Mouse (Mus musculus): ENCODE data around the gene Ubxn7. TPM values are rescaled to one million over a fixed set of nuclear protein-coding genes. Genes with fewer than 3 reads are reported as not detected.

The Ubxn7 gene
- polyA plus RNA-seq, 1 experiment from 2014 or later = 30.4 TPM

DNA sequence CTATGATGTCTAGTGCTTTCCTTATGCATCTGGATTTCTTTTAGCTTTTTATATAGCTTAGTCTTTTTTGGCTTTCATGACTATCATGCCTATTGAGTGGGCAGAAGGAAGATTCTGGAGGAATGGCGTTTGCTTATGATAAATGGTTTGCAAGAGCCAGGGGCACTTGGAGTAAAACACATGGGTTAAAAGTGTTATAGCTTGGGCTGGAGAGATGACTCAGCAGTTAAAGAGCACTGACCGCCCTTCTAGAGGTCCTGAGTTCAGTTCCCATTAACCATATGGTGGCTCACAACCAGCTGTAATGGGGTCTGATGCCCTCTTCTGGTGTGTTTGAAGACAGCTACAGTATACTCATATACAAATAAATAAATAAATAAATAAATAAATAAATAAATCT is 31.5 kb downstream of the Ubxn7 start:
- H3K4me1 ChIP-seq (replicated peaks; ENCODE audit: control insufficient read depth, insufficient read depth, low read length) = no peaks in the 10 kb centered on the region
- no peaks in the 10 kb centered on the region for H3K27me3 ChIP-seq (replicated peaks; ENCODE audit: control insufficient read depth, insufficient read depth, low read length)
- H3K4me3 ChIP-seq (replicated peaks; ENCODE audit: low read length) = no peak overlapping the region
- H3K27ac ChIP-seq (ENCODE audit: low read length) = no peak overlapping the region
- H3K9me3 ChIP-seq (ENCODE audit: control insufficient read depth, low read length) = no peaks in the 10 kb centered on the region
- peaks cover 3% of the 10 kb centered on the region for H3K36me3 ChIP-seq (ENCODE audit: control insufficient read depth, insufficient read depth)
- ATAC-seq = no peak
- no peak overlapping the region for H3K9ac ChIP-seq (replicated peaks; ENCODE audit: low read depth, low read length)
- 94% methylated on average over 2 of the region's 2 CpGs for WGBS
- no peak overlapping the region for H3K4me2 ChIP-seq (ENCODE audit: low read length)

DNA sequence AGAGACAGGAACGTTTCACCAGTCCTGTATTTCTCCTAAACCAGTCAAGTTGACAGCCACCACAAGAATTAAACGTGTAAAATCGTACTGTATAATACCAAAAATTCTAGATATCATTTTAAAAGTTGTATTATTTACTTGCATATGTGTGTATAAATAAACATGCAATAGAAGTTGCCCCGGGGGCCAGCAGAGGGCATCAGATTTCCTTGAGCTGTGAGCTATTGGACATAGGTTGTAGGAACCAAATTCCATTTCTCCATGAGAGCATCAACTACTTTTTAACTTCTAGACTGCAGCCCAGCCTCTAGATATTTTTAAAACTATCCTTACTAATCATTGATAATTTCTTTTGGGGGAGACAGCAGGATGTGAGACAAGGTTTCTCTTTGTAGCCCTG is 39.3 kb downstream of the Ubxn7 start:
- Histone ChIP-seq H3K4me1 (replicated peaks; ENCODE audit: control insufficient read depth, insufficient read depth, low read length) (no peaks in the 10 kb centered on the region), H3K9me3 (ENCODE audit: control insufficient read depth, low read length) (no peaks in the 10 kb centered on the region), H3K36me3 (ENCODE audit: control insufficient read depth, insufficient read depth) (peaks cover 10% of the 10 kb centered on the region; the same call in 1 of the 2 replicates), H3K27me3 (replicated peaks; ENCODE audit: control insufficient read depth, insufficient read depth, low read length) (no peaks in the 10 kb centered on the region), H3K27ac (ENCODE audit: low read length) (no peak overlapping the region), H3K4me2 (ENCODE audit: low read length) (no peak overlapping the region), H3K4me3 (replicated peaks; ENCODE audit: low read length) (no peak overlapping the region), H3K9ac (replicated peaks; ENCODE audit: low read depth, low read length) (no peak overlapping the region)
- ATAC-seq = no peak
- WGBS = 86% methylated on average over 4 of the region's 4 CpGs

DNA sequence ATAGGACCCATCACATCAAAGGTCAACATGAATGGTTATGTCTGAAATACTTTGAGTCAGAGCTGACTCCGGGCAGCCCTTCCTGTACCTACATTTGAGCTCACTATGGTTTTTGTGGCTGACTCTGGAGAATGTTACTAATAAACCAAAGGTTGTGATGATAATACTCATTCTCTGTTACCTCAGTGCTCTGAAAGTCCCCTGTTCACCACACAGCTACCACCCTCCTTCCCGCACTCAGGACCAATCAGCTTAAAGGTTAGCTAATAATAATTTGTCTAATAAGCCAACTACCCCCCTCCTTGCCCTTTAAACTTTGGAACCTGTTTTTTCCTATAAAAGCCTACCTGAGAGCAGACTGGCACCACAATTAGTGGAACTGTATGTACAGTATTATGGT is 47.5 kb downstream of the Ubxn7 start:
- Histone ChIP-seq H3K9me3 (ENCODE audit: control insufficient read depth, low read length) (no peaks in the 10 kb centered on the region), H3K27me3 (replicated peaks; ENCODE audit: control insufficient read depth, insufficient read depth, low read length) (no peaks in the 10 kb centered on the region), H3K4me1 (replicated peaks; ENCODE audit: control insufficient read depth, insufficient read depth, low read length) (no peaks in the 10 kb centered on the region), H3K4me2 (ENCODE audit: low read length) (no peak overlapping the region), H3K4me3 (replicated peaks; ENCODE audit: low read length) (no peak overlapping the region), H3K9ac (replicated peaks; ENCODE audit: low read depth, low read length) (no peak overlapping the region), H3K36me3 (ENCODE audit: control insufficient read depth, insufficient read depth) (peaks cover 41% of the 10 kb centered on the region), H3K27ac (ENCODE audit: low read length) (no peak overlapping the region)
- 96% methylated on average over 2 of the region's 2 CpGs for WGBS
- no peak for ATAC-seq

DNA sequence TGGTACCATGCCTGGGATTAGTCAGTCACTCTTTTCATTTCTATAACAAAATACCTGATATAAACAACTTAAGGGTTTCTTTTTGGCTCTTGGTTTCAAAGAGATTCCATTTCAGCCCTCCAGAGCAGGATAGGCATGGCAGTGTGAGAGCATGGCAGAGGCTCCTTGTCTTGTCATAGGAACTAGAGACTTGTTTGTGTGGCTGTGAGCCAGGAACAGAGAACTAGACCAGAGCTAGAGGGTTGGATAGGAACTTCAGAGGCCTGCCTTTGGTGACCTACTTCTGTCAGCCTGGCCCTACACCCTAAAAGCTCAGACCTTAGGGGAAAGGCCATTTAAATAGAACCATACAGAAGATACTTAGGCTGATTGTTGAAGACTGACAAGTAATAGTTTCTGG is 50.8 kb downstream of the Ubxn7 start:
- H3K27me3 ChIP-seq (replicated peaks; ENCODE audit: control insufficient read depth, insufficient read depth, low read length) = no peaks in the 10 kb centered on the region
- H3K4me3 ChIP-seq (replicated peaks; ENCODE audit: low read length) = no peak overlapping the region
- no peak overlapping the region for H3K27ac ChIP-seq (ENCODE audit: low read length)
- no peak for ATAC-seq
- no peaks in the 10 kb centered on the region for H3K9me3 ChIP-seq (ENCODE audit: control insufficient read depth, low read length)
- H3K4me1 ChIP-seq (replicated peaks; ENCODE audit: control insufficient read depth, insufficient read depth, low read length) = no peaks in the 10 kb centered on the region
- H3K4me2 ChIP-seq (ENCODE audit: low read length) = no peak overlapping the region
- no peak overlapping the region for H3K9ac ChIP-seq (replicated peaks; ENCODE audit: low read depth, low read length)
- peaks cover 41% of the 10 kb centered on the region for H3K36me3 ChIP-seq (ENCODE audit: control insufficient read depth, insufficient read depth)

DNA sequence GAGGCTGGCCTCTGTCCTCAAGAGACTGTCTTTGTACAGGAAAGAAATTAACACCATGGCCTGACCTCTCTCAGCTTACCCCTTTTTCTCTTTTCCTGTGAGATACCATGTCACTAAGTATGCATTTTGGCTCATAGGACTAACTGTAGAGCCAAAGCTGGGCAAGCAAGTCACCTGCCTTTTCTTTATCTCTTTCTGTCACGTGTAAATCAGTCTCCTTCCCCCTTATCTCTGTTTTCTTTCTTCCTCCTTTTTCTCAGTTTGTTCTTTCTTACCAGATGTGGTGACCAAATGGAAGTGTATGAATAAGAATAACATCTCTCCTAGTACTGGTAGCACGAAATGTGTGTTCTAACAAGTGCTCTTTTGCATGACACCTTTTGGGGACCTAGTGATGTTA is 52.8 kb downstream of the Ubxn7 start:
- H3K27me3 ChIP-seq (replicated peaks; ENCODE audit: control insufficient read depth, insufficient read depth, low read length) = no peaks in the 10 kb centered on the region
- ATAC-seq = no peak
- no peaks in the 10 kb centered on the region for H3K4me1 ChIP-seq (replicated peaks; ENCODE audit: control insufficient read depth, insufficient read depth, low read length)
- H3K4me2 ChIP-seq (ENCODE audit: low read length) = no peak overlapping the region
- peaks cover 29% of the 10 kb centered on the region for H3K36me3 ChIP-seq (ENCODE audit: control insufficient read depth, insufficient read depth)
- no peak overlapping the region for H3K4me3 ChIP-seq (replicated peaks; ENCODE audit: low read length)
- 91% methylated on average over 2 of the region's 2 CpGs for WGBS
- H3K27ac ChIP-seq (ENCODE audit: low read length) = no peak overlapping the region
- no peaks in the 10 kb centered on the region for H3K9me3 ChIP-seq (ENCODE audit: control insufficient read depth, low read length)
- H3K9ac ChIP-seq (replicated peaks; ENCODE audit: low read depth, low read length) = no peak overlapping the region

DNA sequence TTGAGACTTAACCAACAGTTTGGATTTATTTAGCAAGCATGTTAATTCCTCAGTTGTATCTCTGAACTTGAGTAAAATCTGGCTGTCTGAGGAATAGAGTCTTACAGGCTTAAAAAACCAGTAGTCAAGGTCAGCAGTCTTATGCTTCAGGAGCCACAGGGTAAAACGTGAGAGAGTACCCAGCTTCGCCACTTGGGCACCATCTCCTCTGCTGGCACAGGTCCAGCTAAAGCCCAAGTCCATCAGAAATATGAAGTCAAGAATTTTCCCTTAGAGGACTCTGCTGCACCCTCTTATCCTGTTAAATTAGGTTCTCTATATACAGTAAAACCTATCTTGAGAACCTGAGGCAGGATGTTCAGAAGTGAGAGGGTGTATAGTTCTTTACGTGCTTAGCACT is 54.8 kb downstream of the Ubxn7 start:
- no peaks in the 10 kb centered on the region for H3K9me3 ChIP-seq (ENCODE audit: control insufficient read depth, low read length)
- ATAC-seq = no peak
- H3K4me3 ChIP-seq (replicated peaks; ENCODE audit: low read length) = no peak overlapping the region
- H3K27me3 ChIP-seq (replicated peaks; ENCODE audit: control insufficient read depth, insufficient read depth, low read length) = no peaks in the 10 kb centered on the region
- WGBS = 83% methylated on average over 3 of the region's 3 CpGs
- H3K4me2 ChIP-seq (ENCODE audit: low read length) = no peak overlapping the region
- H3K27ac ChIP-seq (ENCODE audit: low read length) = no peak overlapping the region
- no peak overlapping the region for H3K9ac ChIP-seq (replicated peaks; ENCODE audit: low read depth, low read length)
- no peaks in the 10 kb centered on the region for H3K4me1 ChIP-seq (replicated peaks; ENCODE audit: control insufficient read depth, insufficient read depth, low read length)
- peaks cover 23% of the 10 kb centered on the region for H3K36me3 ChIP-seq (ENCODE audit: control insufficient read depth, insufficient read depth)

DNA sequence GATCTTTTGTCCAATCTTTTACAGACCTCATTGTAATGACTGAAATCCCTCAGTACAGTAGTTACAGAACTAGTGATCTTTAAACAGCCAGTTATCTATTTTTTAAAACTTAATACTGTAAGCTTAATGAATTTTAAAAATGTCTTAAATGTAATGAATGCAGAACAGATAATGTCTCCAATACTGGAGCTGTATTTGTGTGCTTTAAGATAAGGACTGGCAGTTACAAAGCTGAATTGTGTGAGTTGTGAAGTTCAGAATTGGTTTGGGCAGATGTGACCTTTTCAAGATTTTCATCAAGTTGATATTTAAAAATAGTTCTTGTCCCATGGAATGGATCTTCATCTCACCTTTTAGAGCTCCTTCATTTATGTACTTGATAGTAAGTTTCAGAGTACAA is 57.0 kb downstream of the Ubxn7 start:
- no peaks in the 10 kb centered on the region for H3K9me3 ChIP-seq (ENCODE audit: control insufficient read depth, low read length)
- H3K36me3 ChIP-seq (ENCODE audit: control insufficient read depth, insufficient read depth) = peaks cover 17% of the 10 kb centered on the region
- H3K4me1 ChIP-seq (replicated peaks; ENCODE audit: control insufficient read depth, insufficient read depth, low read length) = no peaks in the 10 kb centered on the region
- H3K27ac ChIP-seq (ENCODE audit: low read length) = no peak overlapping the region
- no peak for ATAC-seq
- H3K9ac ChIP-seq (replicated peaks; ENCODE audit: low read depth, low read length) = no peak overlapping the region
- no peaks in the 10 kb centered on the region for H3K27me3 ChIP-seq (replicated peaks; ENCODE audit: control insufficient read depth, insufficient read depth, low read length)
- no peak overlapping the region for H3K4me3 ChIP-seq (replicated peaks; ENCODE audit: low read length)
- H3K4me2 ChIP-seq (ENCODE audit: low read length) = no peak overlapping the region

DNA sequence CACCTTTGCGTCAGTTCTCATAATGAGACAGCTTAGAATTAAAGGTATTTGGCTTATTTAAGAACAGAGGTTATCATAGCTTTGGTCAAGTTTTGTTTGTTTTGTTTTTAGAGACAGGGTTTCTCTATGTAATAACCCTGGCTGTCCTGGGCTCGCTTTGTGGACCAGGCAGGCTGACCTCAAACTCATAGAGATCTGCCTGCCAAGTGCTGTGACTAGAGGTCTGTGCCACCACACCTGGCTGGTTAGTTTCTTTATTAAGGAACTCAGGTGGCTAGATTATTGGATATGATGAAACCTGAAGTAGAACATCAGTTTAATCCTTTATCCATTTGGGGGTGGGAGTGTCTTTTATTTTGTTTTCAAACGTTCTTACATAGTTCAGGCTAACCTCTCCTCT is 57.8 kb downstream of the Ubxn7 start:
- H3K4me1 ChIP-seq (replicated peaks; ENCODE audit: control insufficient read depth, insufficient read depth, low read length) = no peaks in the 10 kb centered on the region
- no peak overlapping the region for H3K4me3 ChIP-seq (replicated peaks; ENCODE audit: low read length)
- 94% methylated on average over 3 of the region's 3 CpGs for WGBS
- no peak overlapping the region for H3K4me2 ChIP-seq (ENCODE audit: low read length)
- H3K9me3 ChIP-seq (ENCODE audit: control insufficient read depth, low read length) = no peaks in the 10 kb centered on the region
- H3K9ac ChIP-seq (replicated peaks; ENCODE audit: low read depth, low read length) = no peak overlapping the region
- H3K27ac ChIP-seq (ENCODE audit: low read length) = no peak overlapping the region
- no peaks in the 10 kb centered on the region for H3K27me3 ChIP-seq (replicated peaks; ENCODE audit: control insufficient read depth, insufficient read depth, low read length)
- peaks cover 14% of the 10 kb centered on the region for H3K36me3 ChIP-seq (ENCODE audit: control insufficient read depth, insufficient read depth)
- no peak for ATAC-seq

DNA sequence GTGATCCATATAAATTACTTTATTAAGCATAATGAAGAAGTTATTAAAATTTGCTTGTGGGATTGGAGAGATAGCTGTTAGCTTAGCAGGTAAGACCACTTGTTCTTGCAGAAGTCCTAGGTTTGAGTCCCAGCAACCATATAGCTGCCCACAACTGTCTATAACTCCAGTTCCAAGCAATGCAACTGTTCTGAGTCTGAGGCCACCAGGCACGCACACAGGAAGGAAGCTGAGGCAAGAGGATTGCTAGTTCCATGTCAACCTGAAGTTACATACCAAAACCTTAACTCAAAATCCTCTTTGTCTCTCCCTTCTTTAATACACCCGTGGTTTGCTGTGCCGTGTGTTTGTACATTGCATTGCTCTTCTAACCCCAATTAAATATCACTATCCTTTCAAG is 58.8 kb downstream of the Ubxn7 start:
- WGBS = 95% methylated on average over 3 of the region's 3 CpGs
- H3K27ac ChIP-seq (ENCODE audit: low read length) = no peak overlapping the region
- ATAC-seq = no peak
- H3K27me3 ChIP-seq (replicated peaks; ENCODE audit: control insufficient read depth, insufficient read depth, low read length) = no peaks in the 10 kb centered on the region
- no peak overlapping the region for H3K9ac ChIP-seq (replicated peaks; ENCODE audit: low read depth, low read length)
- no peak overlapping the region for H3K4me3 ChIP-seq (replicated peaks; ENCODE audit: low read length)
- peaks cover 5% of the 10 kb centered on the region; the same call in 1 of the 2 replicates for H3K36me3 ChIP-seq (ENCODE audit: control insufficient read depth, insufficient read depth)
- no peaks in the 10 kb centered on the region for H3K9me3 ChIP-seq (ENCODE audit: control insufficient read depth, low read length)
- no peaks in the 10 kb centered on the region for H3K4me1 ChIP-seq (replicated peaks; ENCODE audit: control insufficient read depth, insufficient read depth, low read length)
- H3K4me2 ChIP-seq (ENCODE audit: low read length) = no peak overlapping the region

DNA sequence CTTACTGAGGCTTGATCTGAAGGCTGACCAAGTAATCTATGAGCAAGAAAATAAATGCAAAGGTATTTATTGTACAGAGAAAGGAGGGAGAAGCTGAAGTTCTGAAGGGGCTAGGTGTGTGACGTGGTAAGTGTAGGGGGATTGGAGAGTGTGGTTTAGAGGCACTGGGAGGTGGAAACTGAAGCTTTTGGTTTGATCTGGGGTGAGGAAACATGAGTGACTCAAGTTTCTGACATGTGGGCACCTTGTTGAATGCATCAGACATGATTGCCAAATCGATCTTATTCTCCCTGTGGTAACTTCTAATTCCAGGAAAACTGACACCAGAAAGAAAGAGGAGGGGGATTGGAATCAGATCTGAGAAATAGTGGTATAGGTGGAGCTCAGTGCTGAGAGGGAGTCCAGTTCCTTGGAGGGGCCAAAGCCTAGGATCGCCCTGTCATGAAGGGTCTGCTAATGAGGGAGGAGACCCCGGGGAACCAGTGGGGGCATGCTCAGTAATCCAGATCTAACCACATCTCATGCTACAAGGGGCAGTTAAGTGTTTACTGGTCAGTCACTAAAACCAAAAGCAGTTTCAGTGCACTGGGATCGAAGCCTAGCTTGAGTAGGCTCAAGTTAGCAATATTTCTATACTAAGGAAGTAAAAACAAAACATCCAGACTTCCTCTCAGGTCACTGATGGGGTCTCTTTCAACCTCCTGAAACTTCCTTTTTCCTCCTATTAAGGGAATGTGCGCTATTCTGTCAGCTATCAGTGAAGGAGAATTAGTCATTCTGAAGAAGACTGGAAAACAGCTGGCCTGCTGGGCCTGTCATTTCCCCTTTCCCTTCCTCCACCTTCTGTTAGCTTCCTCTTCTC is 63.9 kb downstream of the Ubxn7 start:
- H3K27me3 ChIP-seq (replicated peaks; ENCODE audit: control insufficient read depth, insufficient read depth, low read length) = no peaks in the 10 kb centered on the region
- H3K4me1 ChIP-seq (replicated peaks; ENCODE audit: control insufficient read depth, insufficient read depth, low read length) = no peaks in the 10 kb centered on the region
- no peak overlapping the region for H3K4me2 ChIP-seq (ENCODE audit: low read length)
- H3K4me3 ChIP-seq (replicated peaks; ENCODE audit: low read length) = no peak overlapping the region
- H3K9me3 ChIP-seq (ENCODE audit: control insufficient read depth, low read length) = no peaks in the 10 kb centered on the region
- 74% methylated on average over 6 of the region's 6 CpGs for WGBS
- no peak for ATAC-seq
- H3K36me3 ChIP-seq (ENCODE audit: control insufficient read depth, insufficient read depth) = peaks cover 3% of the 10 kb centered on the region; the same call in 1 of the 2 replicates
- H3K27ac ChIP-seq (ENCODE audit: low read length) = no peak overlapping the region
- no peak overlapping the region for H3K9ac ChIP-seq (replicated peaks; ENCODE audit: low read depth, low read length)
